In the genomic region with DNA sequence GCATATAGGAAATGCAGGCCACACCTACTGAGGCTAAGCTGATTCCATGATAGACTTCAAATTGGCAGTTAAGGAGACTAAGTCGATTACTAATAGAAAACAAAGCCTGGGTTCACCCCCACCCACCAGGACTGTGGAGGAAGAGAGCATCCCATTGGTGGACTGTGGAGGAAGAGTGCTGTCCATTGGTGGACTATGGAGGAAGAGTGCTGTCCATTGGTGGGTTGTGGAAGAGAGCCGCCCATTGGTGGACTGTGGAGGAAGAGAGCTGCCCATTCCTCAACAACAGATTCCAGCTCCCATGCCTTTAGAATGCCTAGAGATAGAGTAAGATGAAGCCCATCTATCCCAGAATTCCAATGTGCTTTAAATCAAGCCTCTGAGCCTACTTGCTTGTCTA, we compare ENCODE assay signal across 24 mouse cellular contexts. TPM values are rescaled to one million over a fixed set of nuclear protein-coding genes. Genes with fewer than 3 reads are reported as not detected.
"Had no signal": no experiment of that assay in that cellular context is flagged by ENCODE, and none has a peak within 500 bp of the region (broad histone marks: within the 10 kb centered on the region; RNA-seq: fewer than 3 reads in every experiment).

No protein-coding gene starts in this region.

- H3K4me3 ChIP-seq: heart, adult 2 months; heart, embryonic 13.5 days; heart, embryonic 15.5 days; hindbrain, embryonic 13.5 days; hindbrain, embryonic 15.5 days; limb, embryonic 10.5 days; limb, embryonic 12.5 days; liver, embryonic 13.5 days; liver, embryonic 15.5 days had no signal

- H3K9ac ChIP-seq: heart, embryonic 13.5 days; heart, embryonic 15.5 days; hindbrain, embryonic 13.5 days; hindbrain, embryonic 15.5 days; limb, embryonic 12.5 days; liver, embryonic 13.5 days; liver, embryonic 15.5 days had no signal

- H3K4me1 ChIP-seq: limb, embryonic 10.5 days; limb, embryonic 12.5 days; liver, embryonic 13.5 days; liver, embryonic 15.5 days had no signal

- H3K4me2 ChIP-seq: heart, embryonic 11.5 days; heart, embryonic 13.5 days; heart, embryonic 15.5 days; hindbrain, embryonic 13.5 days; hindbrain, embryonic 15.5 days; limb, embryonic 12.5 days; liver, embryonic 11.5 days; liver, embryonic 13.5 days; liver, embryonic 15.5 days had no signal

- H3K27me3 ChIP-seq: heart, embryonic 13.5 days; heart, embryonic 15.5 days; hindbrain, embryonic 13.5 days; hindbrain, embryonic 15.5 days; limb, embryonic 12.5 days; liver, embryonic 13.5 days; liver, embryonic 15.5 days had no signal

- H3K36me3 ChIP-seq: heart, embryonic 13.5 days; heart, embryonic 15.5 days; hindbrain, embryonic 13.5 days; hindbrain, embryonic 15.5 days; limb, embryonic 10.5 days; limb, embryonic 12.5 days; liver, embryonic 13.5 days; liver, embryonic 15.5 days had no signal

- ATAC-seq: hindbrain, postnatal 0 days; intestine, embryonic 16.5 days had no signal

- H3K27ac ChIP-seq: heart, adult 2 months; heart, embryonic 13.5 days; heart, embryonic 15.5 days; hindbrain, embryonic 13.5 days; hindbrain, embryonic 15.5 days; limb, embryonic 10.5 days; limb, embryonic 12.5 days; liver, embryonic 13.5 days; liver, embryonic 15.5 days had no signal

- H3K9me3 ChIP-seq: heart, embryonic 13.5 days; heart, embryonic 15.5 days; hindbrain, embryonic 13.5 days; hindbrain, embryonic 15.5 days; limb, embryonic 10.5 days; limb, embryonic 12.5 days; liver, embryonic 13.5 days; liver, embryonic 15.5 days had no signal

- DNase-seq: gastrocnemius, postnatal 14 days; gastrocnemius, postnatal 36 days; heart, adult 11 months; heart, adult 2 months; heart, postnatal 14 days; heart, postnatal 36 days; kidney, adult 18-20 months; kidney, adult 8-10 months; kidney, postnatal 25 days; layer of hippocampus, adult 9-11 months; liver; liver, embryonic 13.5 days had no signal

RNA-seq across cellular contexts. Expression of gene Pgbd5, which starts 42.9 kb away (rescaled TPM):
- total RNA-seq: hematopoietic stem cell, adult 5-6 weeks had no signal
